Mouse (Mus musculus) embryonic fibroblast, embryonic 13.5 days (primary cell): ENCODE results near the gene Bmpr1b.

ENCODE experiments used
- CTCF ChIP-seq: IDR thresholded peaks from 2 replicates; pipeline ENCODE4 v1.5.1; 2011; ENCODE audit warnings: mild to moderate bottlenecking, control low read depth, low read length, moderate library complexity, borderline replicate concordance; ENCODE audit not compliant: insufficient read depth
- POLR2A ChIP-seq: IDR thresholded peaks from 2 replicates; pipeline ENCODE4 v1.6.1; 2011; ENCODE audit warnings: low read depth, mild to moderate bottlenecking, control low read depth, low read length, moderate library complexity

- no peak for TF ChIP-seq POLR2A
- TF ChIP-seq CTCF = no peak
These were observed 5.3 kb downstream of the Bmpr1b start for GRCm38 (mm10) chr3:142163896-142164295.
